Mouse (Mus musculus): ENCODE data around the gene Mreg. TPM values are rescaled to one million over a fixed set of nuclear protein-coding genes. Genes with fewer than 3 reads are reported as not detected.

Gene Mreg
- total RNA-seq, 2 experiments from 2014 or later = 25.0 to 30.7 TPM

DNA sequence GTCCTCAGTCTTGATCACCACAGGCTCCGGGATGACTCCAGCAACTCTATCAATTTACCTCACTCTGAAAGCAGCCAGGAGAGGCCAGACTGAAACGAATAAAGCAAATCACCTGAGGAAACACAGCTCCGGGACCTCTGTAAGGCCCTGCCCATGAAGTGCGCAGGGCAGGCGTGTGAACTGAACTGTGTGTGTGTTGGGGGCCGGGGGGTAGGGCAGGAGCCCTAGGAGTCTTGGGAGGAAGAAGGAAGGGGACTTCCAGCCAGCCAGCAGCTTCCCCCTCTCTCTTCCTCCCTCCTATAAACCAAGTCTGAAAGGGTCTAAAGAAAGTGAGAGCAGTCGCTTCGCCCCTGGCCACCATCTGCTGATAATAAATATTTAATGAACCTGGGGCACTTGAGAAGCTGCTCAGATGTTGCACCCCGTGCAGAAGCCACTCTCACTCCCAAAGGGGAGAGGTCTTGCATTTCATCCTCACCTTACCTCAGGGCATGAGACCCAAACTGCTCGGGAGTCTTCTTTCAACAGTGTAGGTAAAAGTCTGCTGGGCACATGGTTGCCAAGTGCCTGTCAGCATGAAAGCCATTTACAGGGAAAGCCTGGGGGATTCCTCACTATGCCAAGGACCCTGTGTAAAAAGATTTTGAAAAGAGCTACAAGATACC lies 13.8 kb downstream of the Mreg start:
- no peak for DNase-seq (ENCODE audit: low spot score)
- intact Hi-C loops (cut with DNase I) = no loop called here

DNA sequence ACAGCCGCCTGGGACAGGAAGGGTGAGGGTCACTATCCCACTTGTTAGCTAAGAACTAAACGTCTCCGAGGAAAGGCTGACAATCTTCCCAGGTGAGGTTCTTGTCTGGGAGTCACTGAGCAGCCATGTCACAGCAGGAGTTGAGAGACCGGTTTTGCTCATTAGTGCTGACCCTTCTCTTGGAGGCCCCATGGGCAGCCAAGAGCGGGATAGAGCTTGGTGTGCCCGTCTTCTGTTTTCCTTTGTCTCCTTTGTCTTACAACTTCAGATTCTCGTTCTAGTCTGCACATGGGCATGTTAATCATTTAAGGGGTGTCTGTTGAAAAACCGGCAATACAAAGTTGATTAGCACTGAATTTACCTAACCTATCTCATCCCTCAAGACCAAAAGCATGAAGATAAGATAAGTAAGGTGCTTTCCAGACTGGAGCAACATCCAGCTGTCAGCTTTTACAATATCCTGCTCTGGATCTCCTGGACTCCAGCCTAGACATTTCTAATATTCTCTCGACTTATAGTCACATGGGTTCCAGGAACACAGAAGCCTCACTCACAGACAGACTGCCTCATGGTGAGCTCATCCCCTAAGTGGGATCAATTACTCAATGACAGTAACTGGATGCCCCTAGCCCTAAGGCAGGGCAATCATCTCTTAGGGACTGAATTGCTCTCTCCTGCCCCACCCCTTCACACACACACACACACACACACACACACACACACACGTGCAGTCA lies 15.3 kb downstream of the Mreg start:
- intact Hi-C loops (cut with DNase I) = no loop called here
- no peak for DNase-seq (ENCODE audit: low spot score)

DNA sequence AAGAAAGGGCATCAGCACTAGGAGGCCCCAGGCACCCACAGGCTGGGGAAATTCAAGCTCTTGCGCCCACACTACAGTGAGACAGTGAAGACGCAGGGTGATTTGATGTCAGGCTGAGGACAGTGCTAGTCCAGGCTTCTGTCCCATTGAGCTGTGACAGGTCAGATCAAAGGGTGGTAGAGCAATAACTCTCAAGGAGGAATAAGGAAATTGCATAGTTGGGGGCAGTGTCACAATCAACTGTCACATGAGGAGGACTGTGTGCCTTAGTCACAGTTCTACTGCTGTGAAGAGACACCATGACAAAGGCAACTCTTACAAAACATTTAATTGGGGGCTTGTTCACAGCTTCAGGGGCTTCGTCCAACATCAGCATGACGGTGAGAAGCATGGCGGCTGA lies 16.0 kb downstream of the Mreg start:
- no peak for DNase-seq (ENCODE audit: low spot score)
- intact Hi-C loops (cut with DNase I) = no loop called here

DNA sequence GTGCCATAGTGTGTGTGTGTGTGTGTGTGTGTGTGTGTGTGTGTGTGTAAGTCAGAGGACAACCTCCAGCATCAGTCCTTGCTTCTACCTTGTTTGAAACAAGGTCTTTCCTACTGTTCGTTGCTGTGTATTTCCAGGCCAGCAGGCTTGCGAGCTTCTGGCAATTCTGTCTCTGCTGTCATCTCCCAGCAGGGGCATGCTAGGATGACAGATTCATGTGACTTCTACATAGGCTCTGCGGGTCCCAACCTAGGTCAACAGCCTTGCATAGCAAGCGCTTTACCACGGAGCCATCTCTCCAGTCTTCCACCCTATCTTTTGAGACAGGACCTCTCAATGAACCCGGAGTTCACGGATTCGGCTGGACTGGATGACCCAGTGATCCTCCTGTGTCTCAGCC lies 20.7 kb downstream of the Mreg start:
- no peak for DNase-seq (ENCODE audit: low spot score)
- intact Hi-C loops (cut with DNase I) = no loop called here

DNA sequence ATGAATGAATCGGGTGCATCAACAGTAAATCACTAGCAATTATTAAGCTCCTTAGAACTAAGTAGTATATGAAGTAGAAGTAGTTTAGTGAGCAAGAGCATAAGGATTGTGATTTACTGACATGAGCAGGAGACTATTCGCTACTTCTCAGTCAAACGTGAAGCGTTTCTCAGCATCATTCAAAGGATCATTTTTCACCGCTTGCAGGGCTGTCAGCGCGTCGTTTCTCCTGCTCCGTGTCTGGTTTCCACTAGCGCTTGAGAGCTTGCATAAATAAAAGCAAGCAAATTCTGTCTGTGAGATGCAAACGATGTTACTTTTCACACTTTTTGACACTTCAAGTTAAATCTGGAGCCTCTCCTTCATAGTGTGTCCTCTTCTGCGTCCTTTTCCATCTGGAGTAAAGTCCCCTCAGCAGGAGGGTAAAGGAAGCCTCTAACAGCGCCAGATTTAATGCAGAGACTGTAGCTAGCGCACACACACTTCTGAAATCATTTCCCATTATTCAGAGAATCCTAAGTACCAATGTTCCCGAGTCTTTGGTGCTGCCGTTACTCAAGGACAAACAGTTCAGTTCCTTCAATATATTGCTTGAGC lies 23.9 kb downstream of the Mreg start:
- DNase-seq (ENCODE audit: low spot score) = no peak
- intact Hi-C loops (cut with DNase I) = no loop called here

DNA sequence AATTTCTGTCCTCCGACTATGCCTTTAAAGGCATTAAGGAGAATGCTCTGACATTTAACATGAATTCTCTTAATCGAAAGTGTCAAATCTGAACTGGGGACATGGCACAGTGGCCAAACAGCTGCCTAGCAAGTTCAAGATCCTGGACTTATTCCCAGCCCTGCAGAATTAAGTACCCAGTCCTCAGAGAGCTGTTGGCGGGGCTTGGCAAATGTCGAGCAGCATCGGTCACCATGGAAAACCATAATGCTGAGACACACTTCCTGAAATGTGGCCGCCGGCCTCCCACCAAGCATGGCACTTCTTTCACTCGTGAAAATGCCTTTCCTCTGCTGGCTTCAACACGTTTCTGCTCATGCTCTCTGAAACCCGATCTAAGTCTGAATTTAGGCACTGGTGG lies 24.6 kb downstream of the Mreg start:
- intact Hi-C loops (cut with DNase I) = no loop called here
- no peak for DNase-seq (ENCODE audit: low spot score)

DNA sequence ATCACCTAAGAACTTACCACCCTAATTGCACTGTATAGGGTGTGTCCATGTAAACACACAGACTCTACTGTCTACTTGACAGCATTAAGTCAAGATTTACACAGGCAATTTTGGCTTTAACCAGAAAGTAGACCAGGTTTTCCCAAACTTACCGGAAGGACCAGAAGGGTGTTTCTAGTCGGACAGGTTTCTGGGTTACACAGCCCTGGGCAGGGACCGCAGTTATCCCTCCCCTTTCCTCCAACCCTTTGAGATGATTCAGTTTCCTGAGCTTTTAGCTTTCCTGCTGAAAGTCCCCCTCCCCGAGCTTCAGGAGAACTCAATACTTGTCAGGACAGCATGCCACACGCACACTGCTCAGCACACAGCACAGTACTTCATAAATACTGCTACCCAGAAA lies 26.0 kb downstream of the Mreg start:
- no peak for DNase-seq (ENCODE audit: low spot score)
- intact Hi-C loops (cut with DNase I) = no loop called here

DNA sequence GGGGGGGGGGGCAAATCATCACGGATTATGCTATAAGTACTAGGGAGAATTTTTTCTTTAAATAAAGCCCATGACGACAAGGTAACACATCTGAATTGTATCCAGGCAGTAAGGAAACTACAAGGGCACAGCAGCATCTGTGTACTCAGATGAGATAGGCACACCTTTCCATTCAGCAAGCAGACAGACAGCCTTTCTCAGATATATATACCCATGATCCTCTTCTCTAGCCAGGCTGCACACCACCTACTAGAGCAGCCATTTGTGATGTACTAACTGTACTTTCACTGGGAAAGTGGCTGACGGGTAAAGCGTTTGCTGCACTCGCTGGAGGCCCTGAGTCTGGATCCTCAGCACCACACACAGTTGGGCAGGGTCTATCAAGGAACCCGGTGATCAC lies 28.6 kb downstream of the Mreg start:
- DNase-seq (ENCODE audit: low spot score) = no peak
- intact Hi-C loops (cut with DNase I) = no loop called here

DNA sequence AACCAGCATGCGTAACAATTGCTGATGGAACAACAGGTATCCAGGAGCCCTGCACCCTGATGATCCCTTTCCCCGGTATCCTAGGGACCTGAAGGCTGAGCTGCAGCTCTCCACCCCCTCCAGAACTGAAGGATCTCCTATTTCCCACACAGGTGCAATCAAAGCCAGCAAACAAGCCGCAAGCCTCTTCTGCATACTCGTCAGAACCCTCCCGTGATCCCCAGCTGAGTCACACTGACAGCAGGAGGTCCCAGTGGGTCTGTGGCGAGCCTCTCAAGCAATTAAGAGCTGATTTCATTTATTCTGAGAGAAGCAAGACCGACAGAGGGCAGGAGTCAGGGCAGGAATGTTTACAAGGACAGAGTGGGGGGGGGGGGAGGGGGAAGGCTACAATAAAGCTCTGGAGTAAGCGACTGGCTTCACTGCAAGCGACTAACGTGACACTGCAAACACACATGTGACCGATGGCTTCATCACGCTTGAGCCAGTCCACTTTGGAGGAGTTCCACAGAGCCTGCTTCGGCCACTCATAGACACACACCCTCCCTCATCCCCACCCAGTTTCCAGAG lies 29.1 kb downstream of the Mreg start:
- intact Hi-C loops (cut with DNase I) = no loop called here
- no peak for DNase-seq (ENCODE audit: low spot score)

DNA sequence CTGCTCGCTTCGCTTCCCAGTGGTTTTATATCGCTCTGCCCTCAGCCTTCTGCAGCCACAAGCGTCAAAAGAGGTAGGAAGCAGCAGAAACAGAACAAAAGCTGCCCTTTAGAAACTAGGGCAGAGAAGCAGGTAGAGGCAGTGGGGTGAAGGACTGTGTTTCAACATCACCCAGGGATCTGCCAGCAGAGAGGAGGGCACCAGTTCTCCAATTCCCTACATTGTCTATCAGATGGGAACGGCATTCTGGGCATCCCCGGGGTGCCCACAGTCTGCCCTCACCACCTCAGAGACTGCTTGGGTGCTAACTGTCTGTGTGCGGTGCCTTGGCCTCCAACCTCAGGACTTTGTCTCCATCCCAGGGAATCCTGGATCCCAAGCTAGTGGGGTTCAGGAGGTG lies 32.2 kb downstream of the Mreg start:
- DNase-seq (ENCODE audit: low spot score) = no peak
- intact Hi-C loops (cut with DNase I) = no loop called here

DNA sequence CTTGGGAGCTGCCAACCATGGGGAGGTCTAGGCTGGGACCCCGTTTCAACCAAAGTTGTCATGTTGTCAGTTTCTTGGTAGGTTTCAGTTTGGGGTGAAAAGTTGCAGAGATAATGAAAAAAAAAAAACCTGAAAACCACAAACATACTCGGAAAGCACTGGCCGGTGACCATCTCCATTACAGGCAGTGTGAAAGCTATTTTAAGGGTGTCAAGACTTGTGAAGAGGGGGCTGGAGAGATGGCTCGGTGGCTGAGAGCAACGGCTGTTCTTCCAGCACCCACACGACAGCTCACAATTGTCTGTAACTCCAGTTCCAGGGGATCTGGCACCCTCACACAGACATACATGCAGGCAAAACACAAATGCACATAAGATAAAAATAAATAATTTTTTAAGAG lies 35.9 kb downstream of the Mreg start:
- intact Hi-C loops (cut with DNase I) = no loop called here
- DNase-seq (ENCODE audit: low spot score) = no peak

DNA sequence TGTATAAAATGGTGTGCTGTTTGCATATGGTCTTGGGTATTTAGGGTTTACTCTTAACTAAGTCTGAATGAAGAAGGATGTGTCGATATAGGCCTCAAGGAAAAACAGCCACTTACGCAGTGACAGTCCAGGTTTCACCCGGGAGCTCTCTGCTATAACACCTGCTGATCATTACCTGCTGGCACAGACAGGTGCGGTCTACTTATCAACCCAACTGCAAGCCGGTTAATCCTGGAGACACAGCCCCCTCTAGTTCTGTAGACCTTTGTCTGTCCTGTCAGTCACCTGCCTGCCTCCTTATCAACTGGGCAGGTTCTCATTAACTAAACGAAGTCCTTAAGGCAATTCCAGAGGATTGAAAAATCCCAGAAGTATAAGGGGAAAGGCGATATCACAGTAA lies 37.9 kb downstream of the Mreg start:
- intact Hi-C loops (cut with DNase I) = no loop called here
- DNase-seq (ENCODE audit: low spot score) = no peak

DNA sequence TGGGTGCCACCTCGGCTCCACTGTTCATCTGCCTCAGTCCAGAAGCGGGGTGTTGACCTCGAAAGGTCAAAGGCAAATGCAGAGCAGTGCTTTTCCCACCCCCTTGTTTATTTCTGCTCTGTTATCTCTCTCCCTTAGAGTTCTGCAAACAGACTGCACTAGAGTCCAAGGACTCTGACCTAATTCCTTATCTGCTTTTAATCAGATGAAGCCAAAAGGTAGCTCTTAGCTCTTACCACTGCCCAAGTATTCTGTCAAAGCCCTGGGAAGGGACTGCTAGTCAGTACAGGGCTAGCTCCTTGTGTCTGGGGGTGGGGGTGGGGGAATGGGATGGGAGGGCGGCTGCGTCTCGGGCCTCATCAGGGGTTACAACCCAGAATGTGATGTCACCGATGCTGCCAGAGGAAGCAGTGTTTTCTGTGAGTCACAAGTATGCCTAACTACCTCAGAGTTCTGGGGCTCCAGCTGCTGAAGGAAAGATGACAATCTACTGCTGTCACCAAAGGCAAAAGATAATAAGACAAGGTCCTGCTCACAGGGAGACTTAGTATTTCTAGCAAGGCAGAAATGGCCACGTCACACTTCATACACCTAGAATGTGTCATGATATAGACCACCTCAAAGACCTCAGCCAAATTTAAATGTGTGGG lies 38.6 kb downstream of the Mreg start:
- intact Hi-C loops (cut with DNase I) = no loop called here
- DNase-seq (ENCODE audit: low spot score) = no peak

DNA sequence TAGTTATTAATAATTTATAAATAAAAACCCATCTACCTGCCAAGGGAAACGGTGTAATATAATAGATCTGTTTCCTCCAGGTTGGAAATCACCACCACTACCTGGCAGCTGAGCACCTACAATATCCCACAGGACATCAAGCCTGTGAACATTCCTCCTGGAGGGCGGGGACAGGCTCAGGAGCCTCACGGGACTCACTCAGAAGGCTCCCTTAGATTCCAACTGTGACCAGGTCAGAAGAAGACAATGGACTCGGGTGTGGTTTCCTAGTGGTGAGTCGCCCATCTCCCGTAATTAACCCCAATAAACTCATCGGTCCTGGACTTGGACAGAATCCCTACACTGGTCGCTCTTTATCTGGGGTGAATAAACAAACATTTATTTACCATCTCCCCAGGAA lies 39.3 kb downstream of the Mreg start:
- DNase-seq (ENCODE audit: low spot score) = no peak
- intact Hi-C loops (cut with DNase I) = no loop called here

DNA sequence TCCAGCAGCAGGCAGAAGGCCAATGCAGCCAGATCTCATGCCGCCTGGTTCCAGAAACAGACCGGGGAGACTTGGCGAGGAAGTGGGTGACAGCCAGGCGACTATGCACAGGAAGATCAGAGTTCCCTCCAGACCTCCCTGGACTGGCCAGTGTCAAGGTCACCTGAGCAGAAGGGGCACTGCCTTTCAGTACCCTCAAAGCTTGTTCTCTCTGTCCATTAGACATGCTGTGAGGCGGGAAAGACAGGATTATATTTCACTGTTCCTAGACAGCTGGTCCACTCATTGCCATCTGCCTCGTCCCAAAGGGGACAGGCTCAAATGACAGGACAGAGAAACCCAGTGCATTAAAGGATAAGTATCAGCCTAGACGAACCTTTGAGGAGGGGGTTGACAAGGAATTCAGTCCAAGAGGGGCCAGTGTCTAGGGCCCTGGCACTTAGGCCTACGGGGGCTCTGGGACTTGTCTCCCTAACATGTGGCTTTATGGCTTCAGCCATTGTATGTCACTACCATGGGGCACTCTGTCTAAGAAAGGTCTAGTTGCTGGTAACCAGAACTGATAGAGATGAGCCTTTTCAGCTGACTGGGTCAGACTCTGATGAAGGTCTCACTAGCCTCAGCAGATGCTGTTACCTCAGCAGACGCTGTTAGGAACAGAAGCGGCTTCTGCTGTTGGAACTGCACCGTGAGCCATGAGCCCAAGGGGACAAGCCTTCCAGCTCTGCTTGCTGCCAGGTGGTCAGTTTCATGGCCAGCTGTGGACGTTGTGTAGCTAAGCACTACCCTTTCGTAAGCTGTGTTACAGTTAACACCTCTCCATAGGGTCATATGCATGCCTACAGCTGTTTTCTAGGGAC lies 40.9 kb downstream of the Mreg start:
- intact Hi-C loops (cut with DNase I) = no loop called here
- DNase-seq (ENCODE audit: low spot score) = no peak

DNA sequence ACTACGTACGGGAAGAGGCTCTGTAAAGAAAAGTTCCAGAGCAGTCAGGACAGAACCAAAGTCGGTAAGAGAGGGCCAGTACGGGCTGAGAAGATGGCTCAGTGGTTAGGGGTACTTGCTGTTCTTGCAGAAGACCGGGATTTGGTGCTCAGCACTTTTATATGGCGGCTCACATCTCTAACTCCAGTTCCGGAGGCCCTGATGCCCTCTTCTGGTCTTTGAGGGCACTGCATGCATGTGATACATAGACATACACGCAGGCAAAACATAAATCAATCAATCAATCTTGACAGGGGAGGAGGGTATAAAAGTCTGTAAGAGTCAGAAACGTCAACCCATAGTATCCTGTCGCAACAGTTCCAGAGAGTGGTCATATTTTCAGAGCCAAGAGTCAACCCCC lies 45.1 kb downstream of the Mreg start:
- intact Hi-C loops (cut with DNase I) = loop anchor here (1.0 kb wide), 1 partner anchor 27 kb away; no protein-coding TSS in a partner anchor
- no peak for DNase-seq (ENCODE audit: low spot score)

DNA sequence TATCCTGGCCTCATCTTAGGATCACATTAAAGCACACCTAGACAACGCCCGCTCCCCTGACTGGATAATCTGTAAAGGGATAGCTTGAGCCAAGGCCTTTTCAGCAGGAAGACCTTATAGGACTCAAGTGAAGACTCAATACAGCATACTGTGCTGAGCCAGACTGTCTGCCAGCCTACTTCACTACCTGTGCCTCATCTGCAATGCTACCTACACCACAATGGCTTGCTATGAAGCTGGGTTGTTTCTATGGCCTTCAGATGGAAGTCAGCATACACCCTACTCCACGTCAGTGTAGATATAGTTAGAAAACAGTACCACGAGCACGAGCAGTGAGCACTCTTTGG lies 45.7 kb downstream of the Mreg start:
- intact Hi-C loops (cut with DNase I) = no loop called here
- DNase-seq (ENCODE audit: low spot score) = no peak

DNA sequence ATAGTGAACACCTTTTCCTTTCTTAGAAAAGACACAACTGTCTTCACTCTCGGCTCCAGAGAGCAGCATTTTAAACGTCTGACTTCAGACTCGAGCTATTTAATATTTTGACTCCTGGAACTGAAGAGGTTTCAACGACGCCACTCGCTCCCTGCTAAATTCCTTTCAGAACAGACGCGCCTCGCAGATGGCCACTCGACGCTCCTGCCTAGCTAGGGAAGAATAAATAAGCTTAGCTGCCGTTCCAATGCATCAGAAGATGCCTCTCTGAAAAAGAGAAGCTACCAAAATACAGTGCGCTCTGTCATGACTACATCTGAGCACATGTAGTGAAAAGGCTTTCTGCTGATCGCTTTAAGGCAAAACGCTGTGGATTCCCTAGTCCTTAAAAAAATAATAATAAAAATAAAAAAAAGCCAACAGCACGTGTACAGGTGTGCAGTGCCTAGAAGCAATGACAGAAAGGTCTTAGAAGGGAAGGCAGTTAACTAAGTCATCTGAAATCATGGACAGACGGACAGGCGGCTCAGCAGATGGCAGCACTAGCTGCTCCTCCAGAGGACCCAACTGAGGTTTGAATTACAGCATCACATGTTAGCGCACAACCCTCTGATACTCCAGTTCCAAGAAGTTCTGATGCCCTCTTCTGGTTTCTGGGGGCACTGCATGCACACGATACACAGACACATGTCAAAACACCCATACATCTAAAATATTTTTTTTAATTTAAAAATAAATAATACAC lies 46.2 kb downstream of the Mreg start:
- intact Hi-C loops (cut with DNase I) = no loop called here
- no peak for DNase-seq (ENCODE audit: low spot score)

DNA sequence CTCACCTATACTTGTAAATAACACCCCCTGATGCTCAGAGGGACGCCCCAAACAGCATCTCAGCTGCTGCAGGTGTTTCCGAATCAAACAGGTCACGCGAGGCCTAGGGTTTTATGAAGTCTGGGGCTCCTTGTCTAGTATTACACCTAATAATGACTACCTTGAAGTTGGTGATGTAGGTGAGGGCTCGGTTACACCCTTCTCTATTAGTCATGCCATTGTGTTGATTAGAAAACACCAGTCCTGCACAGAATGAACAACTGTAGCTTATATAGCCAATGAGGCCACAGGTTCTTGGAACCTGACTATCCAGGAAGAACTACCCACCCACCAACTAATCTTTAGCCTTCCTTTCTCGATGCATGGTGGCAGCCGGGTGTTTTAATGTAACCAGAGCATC lies 51.8 kb downstream of the Mreg start:
- no peak for DNase-seq (ENCODE audit: low spot score)
- intact Hi-C loops (cut with DNase I) = no loop called here
